Mouse (Mus musculus): Measurements from ENCODE around the gene Gm20388. TPM values are rescaled to one million over a fixed set of nuclear protein-coding genes. Genes with fewer than 3 reads are reported as not detected.

The Gm20388 gene
- total RNA-seq, 1 experiment: 27.0 TPM

- H3K4me1 ChIP-seq (ENCODE audit: control insufficient read depth in 2 of 2, insufficient read depth in 2 of 2, low read length in 2 of 2, poor library complexity in 1 of 2): peaks cover 11 to 14% of the 10 kb centered on the region in 2 experiments
- DNase-seq (ENCODE audit: low read depth, low spot score): no peak
- H3K4me3 ChIP-seq (ENCODE audit: insufficient read depth in 1 of 2, low read depth in 1 of 2, low read length in 2 of 2, poor library complexity in 1 of 2, severe bottlenecking in 1 of 2): no peak overlapping the region
- no peaks in the 10 kb centered on the region for H3K9me3 ChIP-seq (ENCODE audit: control insufficient read depth, insufficient read depth, low read depth, low read length)
- H3K27ac ChIP-seq (ENCODE audit: insufficient read depth, low read depth, low read length, poor library complexity, severe bottlenecking): no peak overlapping the region
- in situ Hi-C loops (cut with MboI; ENCODE audit: low sequenced_read_pairs in 2 of 2, unreplicated experiment in 2 of 2): no loop called here
- H3K36me3 ChIP-seq (ENCODE audit: control insufficient read depth, insufficient read depth, low read length, poor library complexity, severe bottlenecking): no peaks in the 10 kb centered on the region
- no peak overlapping the region for H3K9ac ChIP-seq (ENCODE audit: insufficient read depth, low read depth, low read length, poor library complexity, severe bottlenecking)
- TF ChIP-seq MAFK (IDR thresholded peaks at IDR 0.05; ENCODE audit: insufficient read depth, low read depth, low read length): no peak
- TF ChIP-seq CHD2 (IDR thresholded peaks at IDR 0.05; ENCODE audit: low read depth, low read length): no peak
- TF ChIP-seq ZC3H11A (IDR thresholded peaks at IDR 0.05; ENCODE audit: borderline replicate concordance, low read depth, low read length): no peak
- TF ChIP-seq HCFC1 (IDR thresholded peaks at IDR 0.05; ENCODE audit: borderline replicate concordance, insufficient read depth, low read length): no peak
- no peak for TF ChIP-seq ZNF384 (IDR thresholded peaks at IDR 0.05; ENCODE audit: low read depth, low read length)
Measured at GRCm38 (mm10) chr8:123033431-123033830, 3122.8 kb downstream of the Gm20388 start.

DNA sequence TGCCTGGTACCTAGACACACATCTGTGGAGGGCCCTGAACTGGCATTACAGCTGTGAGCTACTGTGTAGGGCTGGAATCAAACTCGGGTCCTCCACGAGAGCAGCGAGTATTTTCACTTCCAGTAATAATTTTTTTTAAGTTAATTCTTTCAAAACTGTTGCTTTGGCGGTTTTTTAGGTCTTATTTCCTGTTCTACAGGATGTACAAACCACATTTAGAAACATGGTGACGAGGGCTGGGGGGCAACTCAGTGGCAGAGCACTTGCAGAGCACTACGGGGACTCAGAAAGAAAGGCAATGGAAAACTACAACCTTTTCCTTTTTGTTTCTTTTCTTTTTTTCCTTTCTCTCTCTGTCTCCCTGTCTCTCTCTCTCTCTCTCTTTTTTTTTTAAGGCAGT is 3123.5 kb downstream of the Gm20388 start:
- TF ChIP-seq CHD2 (IDR thresholded peaks at IDR 0.05; ENCODE audit: low read depth, low read length) (no peak), HCFC1 (IDR thresholded peaks at IDR 0.05; ENCODE audit: borderline replicate concordance, insufficient read depth, low read length) (no peak), ZNF384 (IDR thresholded peaks at IDR 0.05; ENCODE audit: low read depth, low read length) (no peak), MAFK (IDR thresholded peaks at IDR 0.05; ENCODE audit: insufficient read depth, low read depth, low read length) (no peak), ZC3H11A (IDR thresholded peaks at IDR 0.05; ENCODE audit: borderline replicate concordance, low read depth, low read length) (no peak)
- in situ Hi-C loops (cut with MboI; ENCODE audit: low sequenced_read_pairs in 2 of 2, unreplicated experiment in 2 of 2): no loop called here

GRCm38 (mm10) chr8:123036956-123037355 is 3126.3 kb downstream of the Gm20388 start:
- Histone ChIP-seq H3K27ac (ENCODE audit: insufficient read depth, low read depth, low read length, poor library complexity, severe bottlenecking) (no peak overlapping the region; the same call in 1 of the 2 replicates), H3K36me3 (ENCODE audit: control insufficient read depth, insufficient read depth, low read length, poor library complexity, severe bottlenecking) (no peaks in the 10 kb centered on the region), H3K4me3 (ENCODE audit: insufficient read depth in 1 of 2, low read depth in 1 of 2, low read length in 2 of 2, poor library complexity in 1 of 2, severe bottlenecking in 1 of 2) (peak overlapping the region in 1 of 2 experiments; percentile 52; a peak in 2 of 4 replicates), H3K9ac (ENCODE audit: insufficient read depth, low read depth, low read length, poor library complexity, severe bottlenecking) (peak overlapping the region; percentile 20; the same call in 1 of the 2 replicates), H3K9me3 (ENCODE audit: control insufficient read depth, insufficient read depth, low read depth, low read length) (no peaks in the 10 kb centered on the region), H3K4me1 (ENCODE audit: control insufficient read depth in 2 of 2, insufficient read depth in 2 of 2, low read length in 2 of 2, poor library complexity in 1 of 2) (peaks cover 12 to 16% of the 10 kb centered on the region in 2 experiments; a peak in 3 of 4 replicates)
- peak; percentile 56 for DNase-seq (ENCODE audit: low read depth, low spot score)
- in situ Hi-C loops (cut with MboI; ENCODE audit: low sequenced_read_pairs in 2 of 2, unreplicated experiment in 2 of 2): no loop called here
- TF ChIP-seq ZC3H11A (IDR thresholded peaks at IDR 0.05; ENCODE audit: borderline replicate concordance, low read depth, low read length) (no peak), CHD2 (IDR thresholded peaks at IDR 0.05; ENCODE audit: low read depth, low read length) (no peak)

More for the DNA sequence above, 3123.5 kb downstream of the Gm20388 start:
- no peak overlapping the region for H3K9ac ChIP-seq (ENCODE audit: insufficient read depth, low read depth, low read length, poor library complexity, severe bottlenecking)
- no peaks in the 10 kb centered on the region for H3K36me3 ChIP-seq (ENCODE audit: control insufficient read depth, insufficient read depth, low read length, poor library complexity, severe bottlenecking)
- no peaks in the 10 kb centered on the region for H3K9me3 ChIP-seq (ENCODE audit: control insufficient read depth, insufficient read depth, low read depth, low read length)
- DNase-seq (ENCODE audit: low read depth, low spot score): no peak
- no peak overlapping the region for H3K27ac ChIP-seq (ENCODE audit: insufficient read depth, low read depth, low read length, poor library complexity, severe bottlenecking)
- H3K4me3 ChIP-seq (ENCODE audit: insufficient read depth in 1 of 2, low read depth in 1 of 2, low read length in 2 of 2, poor library complexity in 1 of 2, severe bottlenecking in 1 of 2): no peak overlapping the region
- H3K4me1 ChIP-seq (ENCODE audit: control insufficient read depth in 2 of 2, insufficient read depth in 2 of 2, low read length in 2 of 2, poor library complexity in 1 of 2): peaks cover 15 to 17% of the 10 kb centered on the region in 2 experiments

- Histone ChIP-seq H3K27ac (ENCODE audit: insufficient read depth, low read depth, low read length, poor library complexity, severe bottlenecking) (peak overlapping the region; percentile 27; the same call in 1 of the 2 replicates), H3K9ac (ENCODE audit: insufficient read depth, low read depth, low read length, poor library complexity, severe bottlenecking) (no peak overlapping the region; the same call in 1 of the 2 replicates), H3K4me3 (ENCODE audit: insufficient read depth in 1 of 2, low read depth in 1 of 2, low read length in 2 of 2, poor library complexity in 1 of 2, severe bottlenecking in 1 of 2) (peak overlapping the region; percentile 30 to 52; a peak in 3 of 4 replicates), H3K36me3 (ENCODE audit: control insufficient read depth, insufficient read depth, low read length, poor library complexity, severe bottlenecking) (no peaks in the 10 kb centered on the region), H3K4me1 (ENCODE audit: control insufficient read depth in 2 of 2, insufficient read depth in 2 of 2, low read length in 2 of 2, poor library complexity in 1 of 2) (peaks cover 11 to 14% of the 10 kb centered on the region in 2 experiments; a peak in 3 of 4 replicates), H3K9me3 (ENCODE audit: control insufficient read depth, insufficient read depth, low read depth, low read length) (no peaks in the 10 kb centered on the region)
- in situ Hi-C loops (cut with MboI; ENCODE audit: low sequenced_read_pairs in 2 of 2, unreplicated experiment in 2 of 2): no loop called here
- DNase-seq (ENCODE audit: low read depth, low spot score): no peak
- no peak for TF ChIP-seq ZC3H11A (IDR thresholded peaks at IDR 0.05; ENCODE audit: borderline replicate concordance, low read depth, low read length)
- TF ChIP-seq ZNF384 (IDR thresholded peaks at IDR 0.05; ENCODE audit: low read depth, low read length): no peak
- no peak for TF ChIP-seq HCFC1 (IDR thresholded peaks at IDR 0.05; ENCODE audit: borderline replicate concordance, insufficient read depth, low read length)
- TF ChIP-seq MAFK (IDR thresholded peaks at IDR 0.05; ENCODE audit: insufficient read depth, low read depth, low read length): no peak
- no peak for TF ChIP-seq CHD2 (IDR thresholded peaks at IDR 0.05; ENCODE audit: low read depth, low read length)
Measured at GRCm38 (mm10) chr8:123037487-123037886, 3126.8 kb downstream of the Gm20388 start.

- H3K9ac ChIP-seq (ENCODE audit: insufficient read depth, low read depth, low read length, poor library complexity, severe bottlenecking): no peak overlapping the region
- TF ChIP-seq CHD2 (IDR thresholded peaks at IDR 0.05; ENCODE audit: low read depth, low read length) (no peak), HCFC1 (IDR thresholded peaks at IDR 0.05; ENCODE audit: borderline replicate concordance, insufficient read depth, low read length) (no peak), MAFK (IDR thresholded peaks at IDR 0.05; ENCODE audit: insufficient read depth, low read depth, low read length) (no peak), ZC3H11A (IDR thresholded peaks at IDR 0.05; ENCODE audit: borderline replicate concordance, low read depth, low read length) (no peak), ZNF384 (IDR thresholded peaks at IDR 0.05; ENCODE audit: low read depth, low read length) (no peak)
- H3K4me3 ChIP-seq (ENCODE audit: insufficient read depth in 1 of 2, low read depth in 1 of 2, low read length in 2 of 2, poor library complexity in 1 of 2, severe bottlenecking in 1 of 2): no peak overlapping the region
- in situ Hi-C loops (cut with MboI; ENCODE audit: low sequenced_read_pairs in 2 of 2, unreplicated experiment in 2 of 2): no loop called here
- no peaks in the 10 kb centered on the region for H3K9me3 ChIP-seq (ENCODE audit: control insufficient read depth, insufficient read depth, low read depth, low read length)
- no peak for DNase-seq (ENCODE audit: low read depth, low spot score)
- peaks cover 8 to 14% of the 10 kb centered on the region in 2 experiments; a peak in 3 of 4 replicates for H3K4me1 ChIP-seq (ENCODE audit: control insufficient read depth in 2 of 2, insufficient read depth in 2 of 2, low read length in 2 of 2, poor library complexity in 1 of 2)
- no peak overlapping the region for H3K27ac ChIP-seq (ENCODE audit: insufficient read depth, low read depth, low read length, poor library complexity, severe bottlenecking)
- H3K36me3 ChIP-seq (ENCODE audit: control insufficient read depth, insufficient read depth, low read length, poor library complexity, severe bottlenecking): no peaks in the 10 kb centered on the region
Measured at GRCm38 (mm10) chr8:123038351-123038750, 3127.7 kb downstream of the Gm20388 start.
